Mouse (Mus musculus) liver, adult (tissue): ENCODE results near the gene Gm10097.

Experiments
- GATA4 ChIP-seq: IDR thresholded peaks from 2 replicates; pipeline ENCODE4 v1.6.1; 2014; ENCODE audit warnings: mild to moderate bottlenecking, low read length; ENCODE audit not compliant: insufficient replicate concordance

Gene Gm10097

GRCm38 (mm10) chr10:5068676-5069265 is at the start of gene Gm10097:
Gene Gm10097, plus strand, starts transcription at chr10:5069192.
- TF ChIP-seq GATA4: no peak

- TF ChIP-seq GATA4: no peak
Observed at GRCm38 (mm10) chr10:5025906-5026305, 43.1 kb upstream of the Gm10097 start.

GRCm38 (mm10) chr10:5027208-5027607 is 41.8 kb upstream of the Gm10097 start:
- no peak for TF ChIP-seq GATA4

- no peak for TF ChIP-seq GATA4
Observed at GRCm38 (mm10) chr10:5028301-5028700, 40.7 kb upstream of the Gm10097 start.

GRCm38 (mm10) chr10:5029161-5029560 is 39.8 kb upstream of the Gm10097 start:
- no peak for TF ChIP-seq GATA4

GRCm38 (mm10) chr10:5029883-5030282 is 39.1 kb upstream of the Gm10097 start:
- TF ChIP-seq GATA4: no peak

- no peak for TF ChIP-seq GATA4
Observed at GRCm38 (mm10) chr10:5032192-5033048, 36.6 kb upstream of the Gm10097 start.

GRCm38 (mm10) chr10:5041254-5041653 is 27.7 kb upstream of the Gm10097 start:
- no peak for TF ChIP-seq GATA4

- TF ChIP-seq GATA4: no peak
Observed at GRCm38 (mm10) chr10:5044481-5044880, 24.5 kb upstream of the Gm10097 start.

- no peak for TF ChIP-seq GATA4
Observed at GRCm38 (mm10) chr10:5045213-5045612, 23.8 kb upstream of the Gm10097 start.

- TF ChIP-seq GATA4: no peak
Observed at GRCm38 (mm10) chr10:5045671-5046070, 23.3 kb upstream of the Gm10097 start.

GRCm38 (mm10) chr10:5056243-5056735 is 12.7 kb upstream of the Gm10097 start:
- no peak for TF ChIP-seq GATA4

- no peak for TF ChIP-seq GATA4
Observed at GRCm38 (mm10) chr10:5056940-5057339, 12.1 kb upstream of the Gm10097 start.

- TF ChIP-seq GATA4: no peak
Observed at GRCm38 (mm10) chr10:5057661-5058060, 11.3 kb upstream of the Gm10097 start.

GRCm38 (mm10) chr10:5058876-5059275 is 10.1 kb upstream of the Gm10097 start:
- no peak for TF ChIP-seq GATA4

- no peak for TF ChIP-seq GATA4
Observed at GRCm38 (mm10) chr10:5059983-5060382, 9.0 kb upstream of the Gm10097 start.
